Mouse (Mus musculus) T-helper 2 cell (primary cell): ENCODE measurements around the gene Gm28372.

Source experiments
- in situ Hi-C: fragments of 300-600 bp; cut with MboI, MseI; formaldehyde crosslinking; loops from one replicate; pipeline ENCODE4 v1.15.1; 2025; ENCODE audit warnings: high pct_unique_total_duplicates

Gm28372 gene

GRCm38 (mm10) chr2:130411558-130412495, 6.8 kb downstream of the Gm28372 start:
- in situ Hi-C loops: no loop called here

- in situ Hi-C loops: no loop called here
These were observed 7.7 kb downstream of the Gm28372 start for GRCm38 (mm10) chr2:130412775-130413174.

GRCm38 (mm10) chr2:130414094-130414856, 9.2 kb downstream of the Gm28372 start:
- in situ Hi-C loops: no loop called here

- in situ Hi-C loops: no loop called here
These were observed 17.0 kb downstream of the Gm28372 start for GRCm38 (mm10) chr2:130421781-130422620.

GRCm38 (mm10) chr2:130423397-130424125, 18.5 kb downstream of the Gm28372 start:
- in situ Hi-C loops: no loop called here

- in situ Hi-C loops: no loop called here
These were observed 19.3 kb downstream of the Gm28372 start, which contains the start of the genes Vps16 and Pced1a for GRCm38 (mm10) chr2:130424126-130424853. TSS of gene Vps16 (plus strand) at chr2:130424339. TSS of gene Pced1a (minus strand) at chr2:130424701.

GRCm38 (mm10) chr2:130425112-130425511, 20.1 kb downstream of the Gm28372 start:
- in situ Hi-C loops: no loop called here

GRCm38 (mm10) chr2:130429851-130430250, 24.8 kb downstream of the Gm28372 start:
- in situ Hi-C loops: no loop called here

- in situ Hi-C loops: no loop called here
These were observed 25.4 kb downstream of the Gm28372 start for GRCm38 (mm10) chr2:130430484-130430883.

- in situ Hi-C loops: no loop called here
These were observed 27.1 kb downstream of the Gm28372 start for GRCm38 (mm10) chr2:130432157-130432556.

- in situ Hi-C loops: no loop called here
These were observed 28.1 kb downstream of the Gm28372 start for GRCm38 (mm10) chr2:130433152-130433551.

- in situ Hi-C loops: no loop called here
These were observed 31.7 kb downstream of the Gm28372 start for GRCm38 (mm10) chr2:130436769-130437168.

- in situ Hi-C loops: no loop called here
These were observed 33.8 kb downstream of the Gm28372 start for GRCm38 (mm10) chr2:130438861-130439260.

- in situ Hi-C loops: no loop called here
These were observed 34.9 kb downstream of the Gm28372 start for GRCm38 (mm10) chr2:130439840-130440480.

GRCm38 (mm10) chr2:130442162-130442561, 37.1 kb downstream of the Gm28372 start:
- in situ Hi-C loops: no loop called here

- in situ Hi-C loops: no loop called here
These were observed 43.4 kb downstream of the Gm28372 start for GRCm38 (mm10) chr2:130448449-130448848.

- in situ Hi-C loops: no loop called here
These were observed 44.2 kb downstream of the Gm28372 start for GRCm38 (mm10) chr2:130449021-130449793.

GRCm38 (mm10) chr2:130449794-130450433, 44.9 kb downstream of the Gm28372 start, which contains the start of gene Ptpra:
TSS of gene Ptpra (plus strand) at chr2:130450278.
- in situ Hi-C loops: loop anchor here (5.0 kb wide), 1 partner anchor 107 kb away; no protein-coding TSS in a partner anchor
